Mouse (Mus musculus) spleen, adult 2 months (tissue): ENCODE results near the gene Ppip5k2.

Source experiments
- CTCF ChIP-seq: fragments of 200-500 bp; IDR thresholded peaks from 2 replicates; pipeline ENCODE4 v1.5.1; 2011; ENCODE audit warnings: mild to moderate bottlenecking, inconsistent platforms; ENCODE audit not compliant: insufficient read depth, insufficient read length, insufficient replicate concordance; ENCODE audit errors: extremely low read depth
- POLR2A ChIP-seq: fragments of 200-500 bp; IDR thresholded peaks from 2 replicates; pipeline ENCODE4 v1.6.1; 2011; ENCODE audit warnings: low read depth, low read length, inconsistent platforms

DNA sequence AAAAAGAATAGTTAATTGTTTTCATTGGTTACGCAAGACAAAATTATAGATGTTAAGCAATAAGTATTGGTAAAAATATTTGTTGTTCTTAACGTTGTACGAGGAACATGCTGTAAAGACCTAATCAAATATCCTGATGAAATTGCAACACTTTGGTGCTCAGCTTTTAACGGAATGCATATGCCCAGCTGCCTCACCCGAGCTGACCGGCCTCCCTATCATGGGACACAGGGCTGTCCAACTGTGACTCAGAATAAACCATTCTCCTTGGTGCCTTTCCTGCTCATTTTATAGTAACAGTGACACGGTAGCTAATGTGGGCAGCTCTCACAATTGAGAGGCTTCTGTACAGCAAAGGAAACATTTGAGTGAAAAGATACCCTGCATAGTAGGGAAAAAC lies 907 bp upstream of the Ppip5k2 start:
- no peak for TF ChIP-seq POLR2A
- TF ChIP-seq CTCF: no peak
